Mouse (Mus musculus) naive thymus-derived CD4-positive, alpha-beta T cell, adult 2 months (primary cell): ENCODE results near the gene Styk1.
A peak's percentile ranks its signal among the peaks of the same experiment; 100 is the strongest.
"Not testable (repeated sequence)": the region's sequence is repeated elsewhere in the genome, so short reads cannot be mapped to it uniquely, and the experiment has no call there.

Experiments used
- DNase-seq: peaks from one replicate; pipeline ENCODE4 v3.0.0-alpha.2; 2011; ENCODE audit warnings: low read depth

The Styk1 gene

DNA sequence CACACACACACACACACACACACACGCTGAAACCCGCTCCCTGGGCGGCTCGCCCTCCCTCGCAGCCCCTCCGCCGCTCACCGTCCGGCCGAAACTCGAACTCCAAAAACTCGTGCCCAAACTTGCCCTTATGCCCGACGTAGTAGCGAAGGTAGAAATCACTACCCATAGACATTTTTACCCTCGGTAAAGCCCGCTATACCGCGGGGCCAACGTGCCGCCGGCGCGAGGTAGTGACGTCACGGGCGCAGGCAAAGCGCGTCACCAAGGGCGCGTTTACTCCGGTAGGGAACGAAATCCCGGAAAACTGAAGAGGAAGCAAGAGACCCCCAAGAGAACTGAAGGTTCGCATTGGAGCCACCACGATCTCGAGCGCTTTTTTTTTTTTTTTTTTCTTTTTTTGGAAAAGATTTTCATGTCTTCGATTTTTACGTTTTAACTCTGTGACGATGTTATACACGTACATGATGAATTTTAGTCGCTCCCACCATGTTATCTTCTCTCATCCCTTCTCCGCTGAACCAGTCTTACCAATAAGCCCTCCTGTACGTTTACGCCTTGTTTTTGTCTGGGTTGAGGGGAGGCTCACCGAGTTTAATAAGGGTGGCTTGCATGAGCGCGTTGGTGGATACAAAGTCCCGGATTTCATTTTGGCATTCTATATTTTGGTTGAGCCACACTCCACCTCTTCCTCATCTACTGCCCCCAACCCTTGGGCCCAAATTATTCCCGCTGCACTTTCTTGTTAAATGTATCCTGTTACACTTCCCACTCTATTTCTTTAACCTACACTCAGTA is 60.2 kb downstream of the Styk1 start, which contains the start of gene Magohb:
Gene Magohb (minus strand): TSS at position 254 of the 798 bp plus-strand sequence.
- DNase-seq, result peak; percentile 93

DNA sequence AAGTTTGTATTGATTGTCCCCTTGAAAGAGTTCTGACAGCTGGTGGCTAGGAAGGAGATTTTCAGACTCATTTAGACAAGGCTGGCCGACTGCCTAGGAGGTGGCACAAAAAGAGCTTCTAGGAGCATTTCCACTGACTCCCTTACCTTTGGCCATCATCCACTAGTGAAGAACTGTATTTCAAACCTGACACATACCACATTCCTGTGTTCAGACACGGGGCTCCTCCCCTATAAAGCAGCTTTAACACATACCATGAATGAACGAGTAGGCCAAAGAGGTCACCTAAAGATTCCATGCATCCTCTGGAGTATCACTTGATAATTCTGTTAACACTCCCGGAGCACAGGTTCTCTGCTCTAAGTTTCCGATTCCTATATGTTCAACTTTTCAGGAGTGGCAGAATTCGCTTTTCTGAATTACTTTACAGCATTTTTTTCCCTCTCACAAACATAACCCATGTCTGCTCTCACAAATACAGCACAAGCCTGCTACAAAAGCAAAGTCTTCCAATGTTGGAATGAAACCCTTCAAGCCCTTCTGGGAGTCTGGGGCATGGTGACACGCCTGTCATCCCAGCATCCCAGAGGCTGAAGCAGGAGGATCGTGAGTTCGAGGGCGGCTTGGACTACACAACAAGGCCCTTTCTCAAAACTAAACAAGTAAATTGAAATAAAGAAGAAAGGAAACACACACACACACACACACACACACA is 61.0 kb downstream of the Styk1 start:
- no peak for DNase-seq

DNA sequence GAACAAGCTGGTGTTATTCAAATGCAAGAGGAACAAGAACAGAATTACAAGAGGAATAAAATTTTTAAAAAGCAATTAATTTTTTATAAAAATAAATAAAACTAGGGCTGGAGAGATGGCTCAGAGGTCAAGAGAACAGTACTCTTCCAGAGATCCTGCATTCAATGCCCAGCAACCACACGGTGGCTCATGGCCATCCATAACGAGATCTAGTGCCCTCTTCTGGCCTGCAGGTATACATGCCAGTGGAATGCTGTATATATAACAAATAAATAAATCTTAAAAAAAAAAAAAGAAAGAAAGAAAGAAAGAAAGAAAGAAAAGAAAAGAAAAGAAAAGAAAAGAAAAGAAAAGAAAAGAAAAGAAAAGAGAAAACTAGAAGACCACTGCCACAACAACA is 63.0 kb downstream of the Styk1 start:
- DNase-seq, result peak; percentile 42

DNA sequence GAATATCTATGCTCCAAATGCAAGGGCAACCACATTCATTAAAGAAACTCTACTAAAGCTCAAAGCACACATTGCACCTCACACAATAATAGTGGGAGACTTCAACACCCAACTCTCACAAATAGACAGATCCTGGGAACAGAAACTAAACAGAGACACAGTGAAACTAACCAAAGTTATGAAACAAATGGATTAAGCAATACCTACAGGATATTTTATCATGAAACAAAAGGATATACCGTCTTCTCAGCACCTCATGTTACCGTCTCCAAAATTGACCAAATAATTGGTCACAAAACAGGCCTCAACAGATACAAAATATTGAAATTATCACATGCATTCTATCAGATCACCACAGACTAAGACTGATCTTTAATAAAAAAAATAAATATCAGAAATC is 75.2 kb downstream of the Styk1 start:
- DNase-seq, result not testable (repeated sequence)

DNA sequence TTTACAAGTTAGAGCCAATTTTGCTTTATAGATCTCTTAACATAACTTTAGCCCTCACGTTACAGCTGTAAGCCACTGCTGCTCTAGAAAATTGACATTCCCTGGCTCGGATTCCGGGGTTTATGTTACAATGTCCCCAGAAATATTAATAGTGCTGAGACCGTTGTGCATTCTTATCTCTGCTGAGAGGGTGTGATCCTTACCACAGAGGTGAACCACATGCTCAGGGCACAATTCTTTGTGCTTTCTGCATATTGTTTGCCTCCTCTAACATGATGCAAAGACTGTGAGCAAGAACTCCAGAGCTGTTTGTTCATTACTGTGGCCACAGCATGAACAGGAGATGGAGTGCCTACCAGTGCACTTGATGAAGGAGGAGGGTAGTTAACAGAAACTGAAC is 76.7 kb downstream of the Styk1 start:
- DNase-seq, result no peak

DNA sequence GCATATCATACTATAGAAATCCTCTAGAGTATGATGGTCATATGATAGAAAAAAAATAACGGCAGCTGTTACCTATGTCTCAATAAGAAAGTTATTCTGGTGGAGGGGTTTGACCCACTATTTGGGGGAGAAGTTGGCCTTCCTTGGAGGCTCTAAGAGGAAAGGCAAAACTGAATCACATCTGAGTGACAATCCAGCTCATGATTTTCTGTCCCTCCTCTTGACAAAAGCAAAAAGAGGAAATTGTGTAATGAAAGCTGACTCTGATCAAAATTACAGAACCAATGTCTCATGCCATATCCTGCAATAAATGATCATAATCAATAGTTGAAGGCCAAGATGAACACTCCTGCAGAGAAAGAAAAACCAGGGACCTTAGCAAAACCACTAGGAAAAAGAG is 81.1 kb downstream of the Styk1 start:
- no peak for DNase-seq

DNA sequence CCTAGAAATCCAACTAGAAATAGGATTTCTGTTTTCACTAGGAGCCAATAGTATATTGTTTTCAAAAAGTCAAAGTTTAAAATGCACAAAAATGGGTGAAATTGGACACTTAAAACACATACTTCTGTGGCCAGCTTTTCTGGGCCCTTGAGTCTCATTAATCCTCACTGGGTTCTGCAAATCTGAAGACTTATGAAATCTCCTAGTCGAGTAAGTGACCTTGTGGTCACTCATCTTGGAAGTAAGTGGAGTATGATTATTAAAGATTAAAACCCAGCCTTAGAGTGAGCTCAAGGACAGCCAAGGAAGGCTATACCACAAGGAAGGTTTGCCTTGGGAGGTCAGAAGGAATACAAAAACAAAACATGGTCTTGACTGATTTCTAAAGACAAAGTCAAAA is 83.1 kb downstream of the Styk1 start:
- no peak for DNase-seq

DNA sequence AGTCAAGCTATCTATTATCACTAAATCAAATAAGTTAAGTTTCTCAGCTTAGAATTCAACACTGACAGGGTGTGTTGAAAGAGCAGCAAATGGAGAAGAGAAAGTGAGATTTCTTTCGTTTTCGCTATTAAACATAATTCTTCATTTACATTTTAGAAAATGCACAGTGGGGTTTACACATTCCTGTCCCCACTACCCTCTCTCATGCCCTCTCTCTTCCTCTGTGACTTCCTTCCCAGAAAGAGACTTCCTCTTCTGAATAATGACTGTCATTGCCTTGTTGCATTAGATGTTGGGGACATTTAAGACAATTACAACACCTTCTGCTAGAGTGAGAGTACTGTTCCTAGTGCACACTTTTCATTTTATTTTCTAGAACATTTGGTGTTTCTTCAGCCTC is 83.8 kb downstream of the Styk1 start:
- DNase-seq, result no peak

DNA sequence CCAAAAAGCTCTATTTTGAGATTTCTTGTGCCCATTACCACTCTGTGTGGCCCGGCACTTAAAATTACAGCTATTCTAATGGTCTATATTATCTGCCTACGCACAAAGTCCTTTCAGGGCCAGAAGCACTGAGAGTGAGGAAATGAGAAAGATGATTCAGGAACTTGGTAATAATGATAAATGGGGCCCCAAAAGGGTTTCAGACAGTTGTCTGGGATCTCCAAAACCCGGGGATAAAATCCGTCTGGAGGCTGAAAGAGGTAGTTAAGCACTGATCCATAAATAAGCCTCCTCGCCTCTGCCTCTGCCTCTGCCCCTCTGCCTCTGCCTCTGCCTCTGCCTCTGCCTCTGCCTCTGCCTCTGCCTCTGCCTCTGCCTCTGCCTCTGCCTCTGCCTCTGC is 89.2 kb downstream of the Styk1 start:
- DNase-seq, result no peak

DNA sequence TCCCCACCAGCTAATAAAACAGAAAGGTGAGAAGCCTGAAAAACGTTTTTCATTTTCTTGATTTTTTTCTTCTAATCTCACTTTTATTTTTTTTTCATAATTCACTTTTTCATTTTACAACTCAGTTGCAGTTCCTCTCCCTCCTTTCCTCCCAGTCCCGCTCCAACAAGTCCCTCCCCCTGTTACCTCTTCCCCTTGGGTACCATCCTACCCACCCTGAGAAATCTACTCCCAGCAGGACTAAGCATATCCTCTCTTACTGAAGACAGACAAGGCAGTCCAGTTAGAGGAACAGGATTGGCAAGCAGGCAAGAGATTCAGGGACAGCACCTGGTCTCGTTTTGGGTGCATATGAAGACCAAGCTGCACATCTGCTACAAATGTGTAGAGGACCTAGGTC is 90.6 kb downstream of the Styk1 start:
- no peak for DNase-seq

DNA sequence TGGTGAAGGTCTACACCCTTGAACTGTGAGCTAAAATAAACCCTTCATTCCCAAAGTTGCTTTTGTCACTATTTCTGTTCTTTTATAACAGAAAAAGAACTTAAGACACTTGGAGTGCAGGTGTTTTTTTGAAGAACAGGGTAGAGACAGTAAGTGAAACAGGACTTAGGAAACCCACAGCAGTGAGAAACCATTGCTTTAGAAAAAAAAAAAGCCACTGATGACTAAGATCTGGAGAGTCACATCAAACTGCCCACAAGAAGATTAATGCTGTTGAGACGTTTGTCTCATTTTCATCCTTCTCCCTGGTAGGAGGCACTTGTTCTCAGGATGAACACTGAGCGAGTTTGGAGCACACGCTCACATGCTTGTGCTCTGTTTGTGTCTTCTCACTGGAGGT is 91.4 kb downstream of the Styk1 start:
- DNase-seq, result no peak
